Mouse (Mus musculus): ENCODE measurements around the gene Ubash3a. TPM values are rescaled to one million over a fixed set of nuclear protein-coding genes. Genes with fewer than 3 reads are reported as not detected.

Ubash3a gene
- 0.04 TPM in 1 of 2 replicates, not detected in the other for polyA plus RNA-seq (2015; fragmentation: Nextera tagmentation; extraction: Ambion mirVana)

DNA sequence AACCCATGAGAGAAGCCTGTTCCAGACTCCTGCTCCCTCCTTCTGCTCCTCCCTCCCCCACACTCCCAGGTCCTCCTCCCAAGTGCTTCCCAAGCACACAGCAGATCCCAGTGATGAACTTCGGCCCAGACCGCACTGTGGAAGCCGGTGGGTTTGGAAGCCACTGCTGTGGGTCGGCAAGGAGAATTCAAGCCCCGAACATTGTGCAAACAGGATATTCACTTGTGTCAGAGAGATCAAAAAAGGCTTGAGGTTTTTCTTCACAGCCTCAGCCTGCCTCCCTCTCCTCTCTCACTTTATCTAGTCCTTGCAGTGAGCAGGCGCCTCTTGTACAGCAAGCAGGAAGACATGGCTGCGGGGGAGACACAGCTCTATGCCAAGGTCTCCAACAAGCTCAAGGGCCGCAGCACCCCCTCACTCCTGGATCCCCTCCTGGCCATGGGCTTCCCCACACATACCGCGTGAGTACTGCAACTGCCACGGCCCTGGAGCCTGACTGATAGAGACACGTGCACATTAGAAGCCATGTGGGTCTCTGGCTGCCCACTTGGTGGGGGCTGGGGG is at the start of gene Ubash3a:
Gene Ubash3a, plus strand, starts transcription at position 103 of the 564 bp plus-strand sequence.
- H3K36me3 ChIP-seq (ENCODE audit: poor library complexity, severe bottlenecking), result no peaks in the 10 kb centered on the region
- WGBS, result 91% methylated on average over 12 of the region's 12 CpGs
- no peak for ATAC-seq

DNA sequence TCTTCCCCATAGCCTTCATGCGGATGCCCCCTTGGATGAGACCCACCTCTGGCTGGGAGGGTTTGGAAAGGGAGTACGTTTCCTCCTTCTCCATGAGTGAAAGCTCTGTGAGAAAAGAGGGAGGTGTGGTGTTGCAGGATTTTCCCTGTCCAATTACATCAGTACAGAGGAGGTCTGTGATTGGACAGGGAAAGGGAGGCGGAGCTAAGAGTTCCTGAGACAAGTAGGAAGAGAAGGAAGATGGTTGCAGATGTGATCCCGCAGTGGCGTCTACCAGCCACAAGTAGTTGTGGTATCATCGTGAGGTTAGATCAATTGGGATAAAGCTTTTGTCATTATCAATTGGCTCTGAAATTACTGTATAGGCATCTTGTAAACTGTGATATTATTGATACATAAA is 49.8 kb upstream of the Ubash3a start:
- no peak for ATAC-seq
- Histone ChIP-seq H3K36me3 (ENCODE audit: poor library complexity, severe bottlenecking) (no peaks in the 10 kb centered on the region), H3K4me2 (no peak overlapping the region), H3K9me3 (replicated peaks) (no peaks in the 10 kb centered on the region), H3K4me3 (no peak overlapping the region), H3K4me1 (no peaks in the 10 kb centered on the region), H3K9ac (no peak overlapping the region), H3K27me3 (no peaks in the 10 kb centered on the region), H3K27ac (no peak overlapping the region)
- 81% methylated on average over 6 of the region's 6 CpGs for WGBS

More for the DNA sequence above, at the start of gene Ubash3a:
- H3K4me3 ChIP-seq, result no peak within 1 kb of the TSS
- no peaks in the 10 kb centered on the region for H3K9me3 ChIP-seq (replicated peaks)
- H3K27ac ChIP-seq, result no peak within 1 kb of the TSS
- H3K4me1 ChIP-seq, result no peaks in the 10 kb centered on the region
- H3K9ac ChIP-seq, result no peak within 1 kb of the TSS
- no peaks in the 10 kb centered on the region for H3K27me3 ChIP-seq
- H3K4me2 ChIP-seq, result no peak within 1 kb of the TSS

DNA sequence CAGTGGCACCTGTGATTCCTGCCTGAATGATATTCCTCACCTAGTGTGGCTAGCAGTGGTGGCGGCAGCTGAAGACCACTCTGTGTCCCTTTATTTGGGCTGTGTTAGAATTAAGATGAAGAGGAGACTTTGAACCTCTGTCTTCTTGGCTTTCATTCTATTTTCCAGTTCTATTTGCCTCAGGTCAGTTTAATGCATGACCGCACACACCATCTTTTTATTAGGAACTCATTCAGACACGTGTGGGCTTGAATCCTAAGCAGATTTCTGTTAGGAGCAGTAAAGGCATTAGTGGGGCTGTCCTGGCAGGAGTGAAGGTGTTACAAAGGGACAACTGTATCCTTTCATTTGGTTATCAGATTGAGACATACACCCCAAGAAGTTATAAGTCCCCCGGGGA is 47.4 kb upstream of the Ubash3a start:
- no peak overlapping the region for H3K9ac ChIP-seq
- no peak overlapping the region for H3K4me3 ChIP-seq
- H3K4me1 ChIP-seq, result no peaks in the 10 kb centered on the region
- H3K27me3 ChIP-seq, result no peaks in the 10 kb centered on the region
- H3K4me2 ChIP-seq, result no peak overlapping the region
- H3K9me3 ChIP-seq (replicated peaks), result no peaks in the 10 kb centered on the region
- 65% methylated on average over 4 of the region's 4 CpGs for WGBS
- no peaks in the 10 kb centered on the region for H3K36me3 ChIP-seq (ENCODE audit: poor library complexity, severe bottlenecking)
- ATAC-seq, result no peak
- H3K27ac ChIP-seq, result no peak overlapping the region

DNA sequence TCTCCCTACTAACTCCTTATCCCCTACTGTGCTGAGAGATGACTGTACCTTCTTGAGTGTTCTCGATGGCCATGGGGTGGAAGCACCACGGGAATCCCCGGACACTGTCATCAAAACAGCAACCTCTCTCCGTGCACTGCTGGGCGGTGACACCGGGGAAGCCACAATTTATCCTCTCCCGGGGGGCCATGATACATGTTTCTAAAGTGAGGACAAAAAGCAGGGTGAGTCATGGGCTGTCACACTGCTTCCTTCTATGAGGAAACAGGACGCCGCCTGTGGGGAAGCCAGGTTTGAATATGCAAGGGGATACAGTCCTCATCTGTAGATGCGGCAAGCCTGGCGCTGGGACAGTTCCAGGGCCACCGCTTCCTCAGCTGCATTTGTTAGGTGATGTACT is 45.1 kb upstream of the Ubash3a start:
- no peak overlapping the region for H3K27ac ChIP-seq
- H3K9ac ChIP-seq, result no peak overlapping the region
- H3K4me1 ChIP-seq, result no peaks in the 10 kb centered on the region
- WGBS, result 92% methylated on average over 12 of the region's 12 CpGs
- H3K27me3 ChIP-seq, result no peaks in the 10 kb centered on the region
- H3K36me3 ChIP-seq (ENCODE audit: poor library complexity, severe bottlenecking), result no peaks in the 10 kb centered on the region
- H3K4me2 ChIP-seq, result no peak overlapping the region
- H3K9me3 ChIP-seq (replicated peaks), result no peaks in the 10 kb centered on the region
- no peak for ATAC-seq
- H3K4me3 ChIP-seq, result no peak overlapping the region

DNA sequence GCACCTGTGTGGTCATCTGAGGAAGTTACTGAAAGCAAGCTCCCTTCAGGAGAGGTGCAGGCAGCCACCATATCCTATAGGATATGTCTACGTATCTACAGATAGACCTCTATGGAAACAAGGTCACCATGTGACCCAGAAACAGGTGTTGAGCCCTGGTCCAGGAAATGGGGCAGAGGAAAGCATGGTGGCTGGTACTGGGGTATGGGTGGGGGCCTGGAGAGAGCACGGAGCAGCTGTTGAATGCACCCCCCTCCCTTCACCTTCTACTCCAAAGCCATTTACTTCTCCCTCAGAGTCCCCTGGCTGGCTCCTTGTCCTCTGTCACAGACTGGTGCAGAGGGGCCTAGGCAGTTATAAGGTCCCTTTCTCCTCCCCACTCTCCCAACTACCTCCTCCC is 43.9 kb upstream of the Ubash3a start:
- Histone ChIP-seq H3K36me3 (ENCODE audit: poor library complexity, severe bottlenecking) (no peaks in the 10 kb centered on the region), H3K27ac (no peak overlapping the region), H3K4me2 (no peak overlapping the region), H3K9me3 (replicated peaks) (no peaks in the 10 kb centered on the region), H3K4me3 (no peak overlapping the region), H3K4me1 (no peaks in the 10 kb centered on the region), H3K27me3 (no peaks in the 10 kb centered on the region), H3K9ac (no peak overlapping the region)
- 84% methylated on average over 2 of the region's 2 CpGs for WGBS
- no peak for ATAC-seq

DNA sequence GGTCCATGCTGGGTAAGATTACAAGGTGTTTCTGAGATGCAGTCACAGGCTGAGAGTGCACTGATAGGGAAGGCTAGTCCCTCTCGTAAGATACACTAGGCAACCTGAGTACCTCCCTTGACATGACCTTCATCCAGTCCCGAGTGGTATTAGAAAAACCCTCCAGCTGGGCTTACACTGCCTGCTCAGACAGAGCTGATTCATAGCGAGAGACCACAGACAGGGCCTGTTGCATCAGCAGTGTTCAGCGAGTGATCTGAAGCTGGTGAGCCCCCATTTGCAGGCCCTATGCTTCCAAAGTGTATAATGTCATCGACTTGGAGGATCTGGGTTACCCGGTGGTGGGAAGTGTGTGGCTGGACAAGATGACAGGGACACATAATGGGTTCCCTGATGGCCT is 42.5 kb upstream of the Ubash3a start, which contains the start of gene Tff1:
Gene Tff1, minus strand, starts transcription at position 151 of the 400 bp plus-strand sequence.
- H3K36me3 ChIP-seq (ENCODE audit: poor library complexity, severe bottlenecking), result no peaks in the 10 kb centered on the region

DNA sequence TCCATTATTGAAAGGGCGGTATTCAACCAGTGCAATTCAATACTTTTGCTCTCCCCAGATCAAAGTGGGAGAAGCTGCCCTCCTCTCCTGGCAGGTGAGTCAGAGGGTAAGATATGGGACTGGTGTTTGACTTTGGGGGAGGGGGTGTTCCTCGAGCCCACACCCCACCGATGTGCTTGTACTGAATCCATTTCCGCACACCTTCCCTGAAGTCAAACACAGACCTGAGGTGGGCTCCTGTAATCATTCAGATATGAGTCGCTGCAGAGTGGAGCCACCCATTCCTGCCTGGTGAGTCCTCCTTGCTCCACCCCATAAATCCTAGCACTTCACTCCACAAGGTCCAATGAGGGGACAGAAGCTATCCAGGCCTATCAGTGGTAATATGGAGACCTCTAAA is 37.9 kb upstream of the Ubash3a start:
- WGBS, result 91% methylated on average over 5 of the region's 5 CpGs
- Histone ChIP-seq H3K4me3 (no peak overlapping the region), H3K9ac (no peak overlapping the region), H3K27ac (no peak overlapping the region), H3K27me3 (no peaks in the 10 kb centered on the region), H3K9me3 (replicated peaks) (no peaks in the 10 kb centered on the region), H3K36me3 (ENCODE audit: poor library complexity, severe bottlenecking) (no peaks in the 10 kb centered on the region), H3K4me2 (no peak overlapping the region), H3K4me1 (no peaks in the 10 kb centered on the region)
- ATAC-seq, result no peak

More for the DNA sequence above, 42.5 kb upstream of the Ubash3a start, which contains the start of gene Tff1:
- 86% methylated on average over 6 of the region's 6 CpGs for WGBS
- Histone ChIP-seq H3K9ac (no peak within 1 kb of the TSS), H3K4me3 (no peak within 1 kb of the TSS), H3K27ac (no peak within 1 kb of the TSS), H3K9me3 (replicated peaks) (no peaks in the 10 kb centered on the region), H3K4me1 (no peaks in the 10 kb centered on the region), H3K4me2 (no peak within 1 kb of the TSS), H3K27me3 (no peaks in the 10 kb centered on the region)
- no peak for ATAC-seq

DNA sequence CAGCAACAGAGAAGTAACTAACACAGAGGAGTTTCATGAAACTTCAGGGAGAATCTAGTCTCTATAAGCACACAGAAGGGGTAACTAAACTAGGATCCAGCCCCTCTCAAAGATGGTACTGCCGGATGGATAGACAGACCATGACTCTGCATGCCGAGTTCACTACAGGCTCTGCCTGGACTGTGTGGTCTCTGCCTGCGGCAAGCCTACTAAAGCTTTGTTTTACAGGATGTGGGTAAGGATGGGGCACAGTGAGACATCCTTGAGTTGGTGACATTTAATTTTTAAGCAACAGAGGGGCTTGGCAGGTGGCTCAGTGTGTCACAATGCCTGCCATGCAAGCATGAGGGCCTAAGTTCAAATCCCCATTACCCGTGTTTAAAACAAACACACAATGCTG is 31.4 kb upstream of the Ubash3a start:
- Histone ChIP-seq H3K36me3 (ENCODE audit: poor library complexity, severe bottlenecking) (no peaks in the 10 kb centered on the region), H3K4me1 (no peaks in the 10 kb centered on the region), H3K27ac (no peak overlapping the region), H3K9me3 (replicated peaks) (no peaks in the 10 kb centered on the region), H3K4me2 (no peak overlapping the region), H3K9ac (no peak overlapping the region), H3K27me3 (no peaks in the 10 kb centered on the region), H3K4me3 (no peak overlapping the region)
- WGBS, result 91% methylated on average over 4 of the region's 4 CpGs
- ATAC-seq, result no peak

DNA sequence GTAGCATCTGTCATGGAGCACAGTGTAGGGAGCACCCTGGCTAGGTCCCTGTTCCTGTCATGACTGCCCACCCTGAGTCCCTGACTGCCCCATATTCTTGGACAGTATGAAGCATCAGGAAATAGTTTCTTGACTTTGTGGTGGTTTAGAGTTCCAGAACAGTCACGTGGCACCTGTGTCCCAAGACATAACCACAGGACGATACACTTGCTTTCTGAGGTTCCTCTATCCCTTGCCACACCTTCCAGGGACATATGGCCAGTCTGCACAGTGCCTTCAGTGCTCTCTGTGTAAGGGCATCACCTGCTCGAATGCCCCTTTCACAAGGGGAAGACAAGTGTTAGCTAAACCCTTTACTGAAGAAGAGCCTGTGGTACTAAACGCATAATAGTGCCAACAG is 26.2 kb upstream of the Ubash3a start:
- no peak for ATAC-seq
- no peak overlapping the region for H3K9ac ChIP-seq
- H3K4me2 ChIP-seq, result no peak overlapping the region
- WGBS, result 86% methylated on average over 4 of the region's 4 CpGs
- no peaks in the 10 kb centered on the region for H3K9me3 ChIP-seq (replicated peaks)
- H3K4me3 ChIP-seq, result no peak overlapping the region
- no peaks in the 10 kb centered on the region for H3K27me3 ChIP-seq
- no peaks in the 10 kb centered on the region for H3K4me1 ChIP-seq
- no peaks in the 10 kb centered on the region for H3K36me3 ChIP-seq (ENCODE audit: poor library complexity, severe bottlenecking)
- H3K27ac ChIP-seq, result no peak overlapping the region

DNA sequence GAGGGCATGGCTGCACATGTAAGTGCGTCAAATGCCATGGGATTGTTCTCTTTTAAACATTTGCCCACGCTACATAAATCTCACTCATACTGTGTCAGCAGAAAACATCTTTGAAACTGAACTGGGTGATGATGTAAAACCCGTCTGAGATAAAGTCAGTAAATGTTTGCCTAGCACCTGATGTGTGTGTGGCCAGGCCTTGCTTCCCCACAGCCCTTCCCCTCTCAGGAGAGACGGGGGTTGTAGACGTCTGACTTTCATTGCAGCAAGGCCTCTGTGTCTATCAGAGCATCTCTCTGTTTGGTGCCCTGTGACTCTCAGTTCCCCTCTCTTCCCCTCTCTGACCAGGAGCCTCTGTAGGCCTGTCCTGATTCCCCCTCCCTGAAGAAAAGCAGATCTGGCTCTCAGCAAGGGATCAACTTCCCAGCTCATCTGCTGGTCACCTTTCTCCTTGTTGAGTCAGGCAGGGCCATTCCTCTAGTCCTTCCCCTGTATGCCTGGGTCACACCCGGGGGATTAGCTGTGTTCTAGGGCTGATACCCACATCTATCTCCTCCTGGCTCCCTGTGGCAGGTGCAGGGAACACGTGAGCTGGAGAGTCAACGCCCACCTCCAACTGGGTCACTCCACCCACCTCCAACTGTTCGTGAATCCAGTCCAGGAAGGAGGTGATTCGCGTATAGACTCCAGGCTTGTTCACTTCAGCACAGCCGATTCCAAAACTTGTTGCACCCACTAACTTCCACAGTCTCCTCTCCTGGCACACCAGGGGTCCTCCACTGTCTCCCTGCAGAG is 24.3 kb upstream of the Ubash3a start:
- no peaks in the 10 kb centered on the region for H3K27me3 ChIP-seq
- H3K9me3 ChIP-seq (replicated peaks), result no peaks in the 10 kb centered on the region
- H3K36me3 ChIP-seq (ENCODE audit: poor library complexity, severe bottlenecking), result no peaks in the 10 kb centered on the region
- no peak overlapping the region for H3K9ac ChIP-seq
- no peaks in the 10 kb centered on the region for H3K4me1 ChIP-seq
- no peak overlapping the region for H3K27ac ChIP-seq
- ATAC-seq, result no peak
- no peak overlapping the region for H3K4me3 ChIP-seq
- 80% methylated on average over 12 of the region's 12 CpGs for WGBS
- no peak overlapping the region for H3K4me2 ChIP-seq

DNA sequence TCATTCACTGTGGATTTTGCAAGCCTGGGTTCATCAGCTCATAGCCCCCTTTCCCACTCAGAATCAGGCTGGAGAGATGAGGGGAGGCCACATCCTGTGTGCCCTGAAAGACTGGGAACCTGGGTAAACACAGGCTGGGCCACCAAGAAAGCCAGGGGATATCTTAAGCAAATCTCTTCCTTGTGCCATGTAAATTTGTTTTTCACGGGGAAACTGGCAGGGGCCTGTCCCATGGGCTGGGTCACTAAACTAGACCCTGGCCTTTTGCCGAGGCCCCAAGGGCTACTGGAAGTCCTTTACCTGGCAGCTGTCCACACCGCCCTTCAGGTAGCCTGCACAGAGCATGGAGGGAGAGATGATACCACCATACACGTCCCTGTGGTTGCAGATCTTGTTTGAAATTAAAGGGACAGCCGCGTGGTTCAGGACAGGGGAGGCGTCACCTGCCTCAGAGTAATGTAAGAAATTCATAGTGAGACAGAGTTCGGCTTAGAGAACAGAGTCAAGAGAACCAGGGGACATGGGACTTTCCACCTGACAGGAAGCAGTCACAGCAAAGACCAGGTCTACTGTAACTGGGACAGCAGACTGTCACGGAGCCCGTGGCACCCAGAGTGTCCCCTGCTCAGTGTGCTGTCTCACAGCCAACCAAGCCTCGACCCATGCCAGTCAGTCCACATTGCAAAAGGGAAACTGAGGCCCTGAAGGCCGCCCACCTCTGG is 23.2 kb upstream of the Ubash3a start:
- H3K36me3 ChIP-seq (ENCODE audit: poor library complexity, severe bottlenecking), result no peaks in the 10 kb centered on the region
- H3K27ac ChIP-seq, result no peak overlapping the region
- no peaks in the 10 kb centered on the region for H3K9me3 ChIP-seq (replicated peaks)
- H3K9ac ChIP-seq, result no peak overlapping the region
- no peak overlapping the region for H3K4me2 ChIP-seq
- no peaks in the 10 kb centered on the region for H3K27me3 ChIP-seq
- no peaks in the 10 kb centered on the region for H3K4me1 ChIP-seq
- no peak for ATAC-seq
- H3K4me3 ChIP-seq, result no peak overlapping the region
- WGBS, result 81% methylated on average over 12 of the region's 12 CpGs

DNA sequence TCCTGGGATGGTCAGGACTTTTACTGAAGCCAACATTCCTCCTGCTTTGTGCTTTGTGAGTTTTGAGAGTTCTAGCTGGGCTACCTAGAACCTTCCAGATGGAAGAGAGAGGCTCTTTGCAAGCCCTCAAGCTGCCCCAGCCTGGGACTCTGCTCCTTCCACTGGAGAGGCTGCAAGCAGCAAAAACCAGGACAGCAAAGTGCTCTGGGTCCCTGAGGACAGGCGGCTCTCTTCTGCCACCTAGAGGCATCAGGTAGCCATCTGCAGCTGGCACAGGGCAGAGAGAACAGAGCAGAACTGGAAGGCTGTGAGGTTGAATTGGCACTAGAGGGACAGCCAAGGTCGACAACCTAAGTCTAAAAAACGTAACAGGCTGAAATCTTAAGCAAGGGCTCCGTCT is 20.3 kb upstream of the Ubash3a start:
- H3K4me1 ChIP-seq, result no peaks in the 10 kb centered on the region
- WGBS, result 24% methylated on average over 4 of the region's 4 CpGs
- H3K27ac ChIP-seq, result no peak overlapping the region
- no peak overlapping the region for H3K9ac ChIP-seq
- H3K4me2 ChIP-seq, result no peak overlapping the region
- no peaks in the 10 kb centered on the region for H3K27me3 ChIP-seq
- no peak for ATAC-seq
- no peaks in the 10 kb centered on the region for H3K36me3 ChIP-seq (ENCODE audit: poor library complexity, severe bottlenecking)
- no peak overlapping the region for H3K4me3 ChIP-seq
- H3K9me3 ChIP-seq (replicated peaks), result no peaks in the 10 kb centered on the region
